Mouse (Mus musculus): ENCODE measurements around the gene Krt18. TPM values are rescaled to one million over a fixed set of nuclear protein-coding genes. Genes with fewer than 3 reads are reported as not detected.

The Krt18 gene
- polyA plus RNA-seq, 1 experiment from 2014 or later: 252 TPM

- H3K4me1 ChIP-seq (replicated peaks; ENCODE audit: insufficient read depth, low read length): peaks cover 11% of the 10 kb centered on the region; the same call in 1 of the 2 replicates
- H3K4me2 ChIP-seq (ENCODE audit: low read length): no peak overlapping the region
- no peaks in the 10 kb centered on the region for H3K36me3 ChIP-seq (ENCODE audit: insufficient read depth, low read length)
- no peak overlapping the region for H3K9ac ChIP-seq (ENCODE audit: low read depth, low read length)
- ATAC-seq (replicated peaks; ENCODE audit: low FRiP score, low read depth): no peak
- no peaks in the 10 kb centered on the region for H3K9me3 ChIP-seq (replicated peaks; ENCODE audit: low read length)
- no peak for TF ChIP-seq CTCF (IDR thresholded peaks at IDR 0.05; ENCODE audit: low read depth)
- H3K27me3 ChIP-seq (ENCODE audit: insufficient read depth, low read length): no peaks in the 10 kb centered on the region
- 64% methylated on average over 12 of the region's 12 CpGs for WGBS
- DNase-seq (ENCODE audit: low spot score): no peak
- no peak overlapping the region for H3K27ac ChIP-seq
- no peak overlapping the region for H3K4me3 ChIP-seq (replicated peaks; ENCODE audit: low read depth, low read length)
These were observed 20.6 kb upstream of the Krt18 start for GRCm38 (mm10) chr15:102007097-102008069.

- ATAC-seq (replicated peaks; ENCODE audit: low FRiP score, low read depth): no peak
- Histone ChIP-seq H3K4me2 (ENCODE audit: low read length) (no peak overlapping the region), H3K4me1 (replicated peaks; ENCODE audit: insufficient read depth, low read length) (0 out of 2 replicates have a peak, but pooled peaks cover 14% of the 10 kb centered on the region), H3K27me3 (ENCODE audit: insufficient read depth, low read length) (no peaks in the 10 kb centered on the region), H3K9ac (ENCODE audit: low read depth, low read length) (no peak overlapping the region), H3K4me3 (replicated peaks; ENCODE audit: low read depth, low read length) (no peak overlapping the region), H3K27ac (no peak overlapping the region), H3K36me3 (ENCODE audit: insufficient read depth, low read length) (no peaks in the 10 kb centered on the region), H3K9me3 (replicated peaks; ENCODE audit: low read length) (no peaks in the 10 kb centered on the region)
- TF ChIP-seq CTCF (IDR thresholded peaks at IDR 0.05; ENCODE audit: low read depth): no peak
- WGBS: 56% methylated on average over 3 of the region's 3 CpGs
- no peak for DNase-seq (ENCODE audit: low spot score)
These were observed 17.3 kb upstream of the Krt18 start for GRCm38 (mm10) chr15:102010569-102011245.

GRCm38 (mm10) chr15:102012260-102012765 is 15.7 kb upstream of the Krt18 start:
- H3K36me3 ChIP-seq (ENCODE audit: insufficient read depth, low read length): no peaks in the 10 kb centered on the region
- TF ChIP-seq CTCF (IDR thresholded peaks at IDR 0.05; ENCODE audit: low read depth): no peak
- 0 out of 2 replicates have a peak, but pooled peaks cover 9% of the 10 kb centered on the region for H3K4me1 ChIP-seq (replicated peaks; ENCODE audit: insufficient read depth, low read length)
- 0 out of 2 replicates have a peak overlapping the region, but pooled peaks have one; percentile 62 for H3K27ac ChIP-seq
- DNase-seq (ENCODE audit: low spot score) (no peak), ATAC-seq (replicated peaks; ENCODE audit: low FRiP score, low read depth) (no peak)
- H3K4me2 ChIP-seq (ENCODE audit: low read length): no peak overlapping the region
- H3K9ac ChIP-seq (ENCODE audit: low read depth, low read length): no peak overlapping the region
- no peaks in the 10 kb centered on the region for H3K9me3 ChIP-seq (replicated peaks; ENCODE audit: low read length)
- no peak overlapping the region for H3K4me3 ChIP-seq (replicated peaks; ENCODE audit: low read depth, low read length)
- H3K27me3 ChIP-seq (ENCODE audit: insufficient read depth, low read length): no peaks in the 10 kb centered on the region
- WGBS: 55% methylated on average over 4 of the region's 4 CpGs

GRCm38 (mm10) chr15:102013651-102014050 is 14.3 kb upstream of the Krt18 start:
- Histone ChIP-seq H3K36me3 (ENCODE audit: insufficient read depth, low read length) (no peaks in the 10 kb centered on the region), H3K4me2 (ENCODE audit: low read length) (no peak overlapping the region), H3K4me1 (replicated peaks; ENCODE audit: insufficient read depth, low read length) (0 out of 2 replicates have a peak, but pooled peaks cover 6% of the 10 kb centered on the region), H3K4me3 (replicated peaks; ENCODE audit: low read depth, low read length) (no peak overlapping the region), H3K9ac (ENCODE audit: low read depth, low read length) (no peak overlapping the region), H3K9me3 (replicated peaks; ENCODE audit: low read length) (no peaks in the 10 kb centered on the region), H3K27ac (peak overlapping the region; percentile 62; the same call in 1 of the 2 replicates), H3K27me3 (ENCODE audit: insufficient read depth, low read length) (no peaks in the 10 kb centered on the region)
- DNase-seq (ENCODE audit: low spot score) (peak; percentile 58), ATAC-seq (replicated peaks; ENCODE audit: low FRiP score, low read depth) (peak; percentile 47)
- WGBS: 53% methylated on average over 3 of the region's 3 CpGs
- TF ChIP-seq CTCF (IDR thresholded peaks at IDR 0.05; ENCODE audit: low read depth): no peak

- 84% methylated on average over 3 of the region's 4 CpGs for WGBS
- TF ChIP-seq CTCF (IDR thresholded peaks at IDR 0.05; ENCODE audit: low read depth): no peak
- Histone ChIP-seq H3K9me3 (replicated peaks; ENCODE audit: low read length) (no peaks in the 10 kb centered on the region), H3K4me1 (replicated peaks; ENCODE audit: insufficient read depth, low read length) (0 out of 2 replicates have a peak, but pooled peaks cover 6% of the 10 kb centered on the region), H3K4me2 (ENCODE audit: low read length) (no peak overlapping the region), H3K9ac (ENCODE audit: low read depth, low read length) (no peak overlapping the region), H3K27ac (no peak overlapping the region), H3K36me3 (ENCODE audit: insufficient read depth, low read length) (no peaks in the 10 kb centered on the region), H3K4me3 (replicated peaks; ENCODE audit: low read depth, low read length) (no peak overlapping the region), H3K27me3 (ENCODE audit: insufficient read depth, low read length) (no peaks in the 10 kb centered on the region)
- DNase-seq (ENCODE audit: low spot score): no peak
- no peak for ATAC-seq (replicated peaks; ENCODE audit: low FRiP score, low read depth)
These were observed 13.1 kb upstream of the Krt18 start for GRCm38 (mm10) chr15:102014848-102015247.

GRCm38 (mm10) chr15:102016096-102016495 is 11.9 kb upstream of the Krt18 start:
- no peaks in the 10 kb centered on the region for H3K9me3 ChIP-seq (replicated peaks; ENCODE audit: low read length)
- WGBS: 12% methylated on average over 3 of the region's 3 CpGs
- H3K4me1 ChIP-seq (replicated peaks; ENCODE audit: insufficient read depth, low read length): 0 out of 2 replicates have a peak, but pooled peaks cover 6% of the 10 kb centered on the region
- no peak for TF ChIP-seq CTCF (IDR thresholded peaks at IDR 0.05; ENCODE audit: low read depth)
- H3K27me3 ChIP-seq (ENCODE audit: insufficient read depth, low read length): no peaks in the 10 kb centered on the region
- ATAC-seq (replicated peaks; ENCODE audit: low FRiP score, low read depth) (0 out of 2 replicates have a peak, but pooled peaks have one; percentile 18), DNase-seq (ENCODE audit: low spot score) (no peak)
- no peak overlapping the region for H3K4me3 ChIP-seq (replicated peaks; ENCODE audit: low read depth, low read length)
- H3K9ac ChIP-seq (ENCODE audit: low read depth, low read length): no peak overlapping the region
- H3K36me3 ChIP-seq (ENCODE audit: insufficient read depth, low read length): no peaks in the 10 kb centered on the region
- H3K27ac ChIP-seq: peak overlapping the region; percentile 83
- H3K4me2 ChIP-seq (ENCODE audit: low read length): no peak overlapping the region
